Comparison of ENCODE assay signal across 8 mouse cellular contexts in the genomic region with DNA sequence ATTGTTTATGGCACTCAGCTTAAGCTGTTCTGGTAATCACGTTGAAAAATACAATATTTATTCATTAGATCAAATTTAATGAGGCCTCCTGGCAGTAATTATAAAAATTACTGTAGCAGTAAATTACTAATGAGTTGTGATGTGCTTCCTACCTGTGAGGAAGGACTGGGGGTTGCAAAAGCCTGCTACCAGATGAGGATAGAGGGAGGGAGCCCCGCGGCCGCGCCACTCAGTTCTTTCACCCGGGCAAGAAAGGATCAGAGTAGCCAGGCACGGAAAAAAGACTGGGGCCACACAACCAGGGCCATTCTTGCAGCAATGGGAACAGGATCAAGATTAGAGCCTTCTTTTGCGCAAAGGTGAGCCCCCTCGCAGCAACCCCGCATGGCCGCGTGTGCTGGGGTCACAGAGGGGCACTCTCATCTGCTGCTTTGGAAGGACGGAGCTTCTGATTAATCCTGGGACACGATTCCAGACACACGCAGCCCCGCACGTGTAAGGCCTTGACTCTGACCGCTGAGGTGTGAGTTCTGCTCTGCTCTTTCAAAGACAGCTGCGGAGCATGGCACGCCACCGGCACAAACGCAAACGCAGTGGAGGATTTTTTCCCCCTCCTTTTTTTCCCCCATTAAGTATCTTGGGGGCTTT. TPM values are rescaled to one million over a fixed set of nuclear protein-coding genes. Genes with fewer than 3 reads are reported as not detected.
DNase-seq lines count a peak whose midpoint lies in the region; ATAC-seq lines count a peak whose summit lies in the region.

No protein-coding gene starts in this region.

- H3K4me2 ChIP-seq in heart, embryonic 12.5 days, result peak overlapping the region; percentile 66
- H3K4me2 ChIP-seq in hindbrain, embryonic 15.5 days, result peak overlapping the region; percentile 58
- peak overlapping the region; percentile 46 for H3K4me2 ChIP-seq in midbrain, embryonic 14.5 days (ENCODE audit: low read length)

- ATAC-seq in heart, embryonic 12.5 days (ENCODE audit: insufficient number of reproducible peaks, low FRiP score), result no peak
- ATAC-seq in hindbrain, embryonic 15.5 days (ENCODE audit: low FRiP score, low read depth), result peak; percentile 59; the same call in 1 of the 2 replicates
- ATAC-seq in midbrain, embryonic 14.5 days (ENCODE audit: low FRiP score, low TSS enrichment), result no peak; the same call in 1 of the 2 replicates
- no peak for ATAC-seq in inflammation-experienced regulatory T-cells, adult 6 months

- H3K27me3 ChIP-seq in heart, embryonic 12.5 days (replicated peaks), result peaks cover 25% of the 10 kb centered on the region
- peaks cover 10% of the 10 kb centered on the region for H3K27me3 ChIP-seq in hindbrain, embryonic 15.5 days
- H3K27me3 ChIP-seq in midbrain, embryonic 14.5 days (ENCODE audit: control insufficient read depth, insufficient read depth, low read length), result peaks cover 9% of the 10 kb centered on the region

- H3K9me3 ChIP-seq in heart, embryonic 12.5 days (replicated peaks), result no peaks in the 10 kb centered on the region
- H3K9me3 ChIP-seq in hindbrain, embryonic 15.5 days, result no peaks in the 10 kb centered on the region
- H3K9me3 ChIP-seq in midbrain, embryonic 14.5 days (ENCODE audit: control insufficient read depth, low read length), result no peaks in the 10 kb centered on the region

- intact Hi-C loops in heart, postnatal 14 days (cut with DNase I), result loop anchor here (5.0 kb wide), 1 partner anchor 77 kb away; no protein-coding TSS in a partner anchor

- H3K36me3 ChIP-seq in heart, embryonic 12.5 days, result no peaks in the 10 kb centered on the region
- no peaks in the 10 kb centered on the region for H3K36me3 ChIP-seq in hindbrain, embryonic 15.5 days
- H3K36me3 ChIP-seq in midbrain, embryonic 14.5 days (ENCODE audit: control insufficient read depth, insufficient read depth, low read length), result no peaks in the 10 kb centered on the region

- peaks cover 3% of the 10 kb centered on the region; the same call in 1 of the 2 replicates for H3K4me1 ChIP-seq in heart, embryonic 12.5 days (replicated peaks)
- H3K4me1 ChIP-seq in hindbrain, embryonic 15.5 days (replicated peaks), result peaks cover 10% of the 10 kb centered on the region
- peaks cover 6% of the 10 kb centered on the region; the same call in 1 of the 2 replicates for H3K4me1 ChIP-seq in midbrain, embryonic 14.5 days (ENCODE audit: control insufficient read depth, insufficient read depth, low read length)

- WGBS in heart, embryonic 12.5 days, result 6% methylated on average over 23 of the region's 23 CpGs
- WGBS in hindbrain, embryonic 15.5 days, result 3% methylated on average over 23 of the region's 23 CpGs
- under 1% methylated on average over 23 of the region's 23 CpGs for WGBS in midbrain, embryonic 14.5 days

- no peak for DNase-seq in heart, postnatal 14 days
- peak; percentile 49 for DNase-seq in embryo, embryonic 11 days
- DNase-seq in midbrain, embryonic 14.5 days, result peak; percentile 62
- DNase-seq in spleen, postnatal 4 days (ENCODE audit: low spot score in 2 of 2), result no peak
- no peak for DNase-seq in cerebellum, postnatal 14 days

- H3K4me3 ChIP-seq in heart, embryonic 12.5 days, result peak overlapping the region; percentile 34
- H3K4me3 ChIP-seq in hindbrain, embryonic 15.5 days, result peak overlapping the region; percentile 17
- peak overlapping the region; percentile 20; the same call in 1 of the 2 replicates for H3K4me3 ChIP-seq in midbrain, embryonic 14.5 days (replicated peaks; ENCODE audit: low read depth, low read length)

- H3K27ac ChIP-seq in heart, embryonic 12.5 days (ENCODE audit: poor library complexity, severe bottlenecking), result no peak overlapping the region
- H3K27ac ChIP-seq in hindbrain, embryonic 15.5 days (replicated peaks), result no peak overlapping the region
- peak overlapping the region; percentile 22; the same call in 1 of the 2 replicates for H3K27ac ChIP-seq in midbrain, embryonic 14.5 days (replicated peaks; ENCODE audit: low read depth, low read length)

- peak overlapping the region; percentile 63 for H3K9ac ChIP-seq in heart, embryonic 12.5 days
- no peak overlapping the region for H3K9ac ChIP-seq in hindbrain, embryonic 15.5 days
- H3K9ac ChIP-seq in midbrain, embryonic 14.5 days (replicated peaks; ENCODE audit: low read length), result peak overlapping the region; percentile 18; the same call in 1 of the 2 replicates

RNA-seq across cellular contexts. Expression of a gene that starts 23.2 kb away (rescaled TPM):
- polyA plus RNA-seq in heart, embryonic 12.5 days (2016; fragmentation: Nextera tagmentation; extraction: Ambion mirVana), result 58.5 and 59.3 TPM in 2 replicates
- 1 to 10 TPM; 2.9 to 9.4 TPM for total RNA-seq in heart, postnatal 14 days (2021)
- polyA plus RNA-seq in hindbrain, embryonic 15.5 days (2015; fragmentation: Nextera tagmentation; extraction: Ambion mirVana), result 22.5 and 24.3 TPM in 2 replicates
- polyA plus RNA-seq in midbrain, embryonic 14.5 days (2014; fragmentation: Nextera tagmentation; extraction: Ambion mirVana), result 11.9 and 26.7 TPM in 2 replicates
- polyA plus RNA-seq in inflammation-experienced regulatory T-cells, adult 6 months (2017; shearing (Covaris generic)), result 10 to 100 TPM; 25.9 to 43.7 (median 27.9) TPM

Comparison
In these comparisons a context has a peak if more than half of its experiments do, and no peak if none do; other contexts are left out.
1. DNase-seq: peak in embryo, embryonic 11 days (single experiment) and midbrain, embryonic 14.5 days (single experiment); none in heart, postnatal 14 days (0 of 2), spleen, postnatal 4 days (0 of 2) and cerebellum, postnatal 14 days (0 of 2).
2. Peak in every context shown above with its lines, with median percentiles within 50 percentile points of each other: H3K4me2 ChIP-seq and H3K4me3 ChIP-seq.